Mouse (Mus musculus): ENCODE measurements at regions not wholly inside any gene's neighbourhood (a gene's known extent, or its start where the extent isn't known, plus 50 kb on each side); places are given as distances from the start of the nearest gene placed in this dataset.
"Not testable (repeated sequence)": the region's sequence is repeated elsewhere in the genome, so short reads cannot be mapped to it uniquely, and the experiment has no call there.

DNA sequence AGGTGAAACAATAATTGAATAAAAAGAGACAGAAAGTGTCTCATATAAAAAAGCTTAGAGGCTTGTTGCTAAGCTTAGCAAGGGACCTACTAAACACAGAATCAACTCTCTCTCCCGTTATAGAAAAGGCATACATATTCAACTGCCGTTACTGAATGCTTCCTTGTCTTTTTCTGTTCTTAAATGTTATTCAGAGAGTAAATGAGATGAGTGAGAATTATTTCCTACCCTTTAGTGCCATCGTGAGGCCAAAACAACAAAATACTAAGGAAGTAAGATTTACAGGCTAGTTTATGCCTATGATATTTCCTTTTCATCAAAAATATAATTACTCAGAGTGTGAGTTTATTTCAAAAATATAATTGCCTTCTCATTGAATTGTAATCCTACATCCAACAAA lies 686.6 kb upstream of the 1700008P02Rik start:
- DNase-seq (ENCODE audit: extremely low spot score, low read depth, low spot score) = no peak

DNA sequence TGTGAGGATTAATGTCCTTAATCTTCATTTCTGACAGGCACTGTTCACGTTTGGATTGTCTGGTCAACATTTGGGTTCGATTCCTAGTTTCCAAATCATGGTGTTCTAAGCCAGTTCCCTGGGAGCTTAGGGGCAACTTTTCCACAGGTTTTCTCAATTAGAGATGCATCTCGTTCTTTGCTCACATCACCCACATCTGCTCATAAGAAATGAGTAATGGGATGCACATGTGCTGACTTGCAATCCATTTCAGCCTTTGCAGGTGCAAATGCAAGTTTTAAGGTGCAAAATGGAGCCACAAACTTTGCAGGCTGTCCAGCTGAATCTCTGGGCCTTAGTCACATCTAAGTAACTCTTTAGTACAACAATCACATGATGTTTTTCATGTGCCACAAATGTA lies 678.3 kb upstream of the 1700008P02Rik start:
- DNase-seq (ENCODE audit: extremely low spot score, low read depth, low spot score) = peak; percentile 70

DNA sequence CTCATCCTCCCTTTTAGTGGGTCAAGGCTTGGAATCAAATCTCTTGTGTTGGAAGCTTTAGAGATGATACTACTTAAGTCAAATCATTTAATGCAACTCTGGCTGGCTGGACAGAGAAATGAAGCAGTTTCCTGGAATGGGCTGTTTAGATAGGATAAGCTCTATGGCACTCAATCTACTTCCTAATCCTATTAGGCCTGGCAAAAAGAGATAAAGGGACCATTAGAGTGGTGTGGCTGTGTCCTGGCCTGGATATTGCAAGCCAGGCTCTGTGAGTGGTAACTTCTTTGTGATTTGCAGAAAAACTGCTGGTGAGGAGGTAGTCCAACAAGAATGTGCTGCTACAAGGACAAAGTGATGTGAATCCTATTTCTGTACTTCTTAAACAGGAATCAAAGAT lies 670.8 kb upstream of the 1700008P02Rik start:
- DNase-seq (ENCODE audit: extremely low spot score, low read depth, low spot score) = no peak

DNA sequence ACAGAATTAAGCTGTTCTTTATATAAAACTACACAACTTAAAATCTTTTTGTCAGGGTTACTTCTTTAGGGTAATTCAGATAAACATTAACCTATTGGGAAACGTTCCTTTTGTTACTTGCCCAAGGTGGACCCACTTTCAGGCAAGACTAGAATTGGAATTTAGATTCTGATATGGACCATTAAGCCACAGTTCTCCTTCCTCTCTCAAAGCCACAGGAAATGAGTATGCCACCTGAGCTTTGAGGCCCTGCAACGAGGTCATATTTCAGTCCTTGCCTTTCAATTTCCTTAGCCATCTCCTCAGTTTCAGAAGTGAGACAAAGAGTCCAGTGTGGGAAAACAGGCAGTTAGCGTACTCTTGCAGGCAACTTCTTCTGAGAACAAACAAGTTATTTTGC lies 637.3 kb upstream of the 1700008P02Rik start:
- DNase-seq (ENCODE audit: extremely low spot score, low read depth, low spot score) = peak; percentile 72

DNA sequence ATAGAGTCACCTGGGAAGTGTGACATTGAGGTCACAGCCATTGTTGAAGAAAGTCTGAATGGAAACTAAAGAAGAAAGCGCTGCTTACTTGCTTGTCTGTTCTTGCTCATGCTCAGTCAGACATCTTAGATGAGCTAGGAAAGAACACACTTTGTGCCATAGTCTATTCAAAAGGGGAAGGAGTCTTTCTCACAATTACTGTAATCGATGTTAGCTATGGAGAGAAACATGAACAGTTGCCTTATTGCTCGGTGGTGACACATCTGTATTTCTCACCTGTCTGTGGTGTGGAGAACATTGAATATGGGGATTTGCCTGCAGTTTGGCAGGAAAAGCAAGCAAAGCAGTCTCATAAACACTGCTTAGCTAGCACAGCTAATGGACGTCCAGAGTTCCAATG lies 628.1 kb upstream of the 1700008P02Rik start:
- no peak for DNase-seq (ENCODE audit: extremely low spot score, low read depth, low spot score)

DNA sequence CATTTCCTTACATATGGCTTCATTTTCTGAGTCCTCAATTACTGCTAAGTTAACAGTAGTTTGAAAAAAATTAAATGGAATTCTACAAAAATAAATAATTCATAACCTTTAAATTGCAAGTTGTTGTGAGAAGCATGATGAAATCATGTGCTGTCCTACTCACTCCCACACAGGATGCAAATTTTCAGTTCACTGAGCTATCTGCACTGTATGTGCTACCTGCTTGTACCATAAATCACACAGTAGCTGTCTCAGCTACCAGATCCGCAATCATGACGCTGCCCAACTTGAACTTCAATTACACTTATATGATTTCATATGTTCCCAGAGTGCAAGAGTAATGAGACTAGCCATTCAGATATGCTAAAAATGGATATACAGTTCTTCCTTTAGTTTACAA lies 609.5 kb upstream of the 1700008P02Rik start:
- DNase-seq (ENCODE audit: extremely low spot score, low read depth, low spot score) = no peak

DNA sequence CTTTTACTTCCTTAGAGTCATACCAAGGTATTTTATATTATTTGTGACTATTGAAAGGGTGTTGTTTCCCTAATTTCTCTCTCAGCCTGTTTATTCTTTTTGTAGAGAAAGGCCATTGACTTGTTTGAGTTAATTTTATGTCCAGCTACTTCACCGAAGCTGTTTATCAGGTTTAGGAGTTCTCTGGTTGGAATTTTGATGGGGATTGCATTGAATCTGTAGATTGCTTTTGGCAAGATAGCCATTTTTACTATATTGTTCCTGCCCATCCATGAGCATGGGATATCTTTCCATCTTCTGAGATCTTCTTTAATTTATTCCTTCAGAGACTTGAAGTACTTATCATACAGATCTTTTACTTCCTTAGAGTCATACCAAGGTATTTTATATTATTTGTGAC lies 568.3 kb upstream of the 1700008P02Rik start:
- not testable (repeated sequence) for DNase-seq (ENCODE audit: extremely low spot score, low read depth, low spot score)

DNA sequence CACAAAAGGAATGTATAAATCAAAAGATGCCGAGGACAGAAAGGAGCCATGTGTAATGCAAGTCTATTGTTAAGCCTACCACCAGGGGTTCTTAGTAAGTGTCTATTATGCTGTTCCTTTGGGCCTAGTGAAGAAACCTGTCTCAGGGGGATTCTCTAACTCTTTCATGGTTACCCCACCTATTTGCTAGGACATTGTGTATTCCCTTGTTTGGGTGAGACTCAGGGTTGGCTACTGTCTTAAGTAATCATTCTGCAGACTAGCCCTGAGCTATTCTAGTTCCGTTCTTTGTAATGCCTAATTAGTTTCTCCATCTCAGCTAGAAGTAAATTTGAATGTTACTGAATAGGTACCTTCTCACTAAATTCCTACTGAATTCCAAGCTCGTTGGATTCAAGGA lies 546.4 kb upstream of the 1700008P02Rik start:
- DNase-seq (ENCODE audit: extremely low spot score, low read depth, low spot score) = no peak

DNA sequence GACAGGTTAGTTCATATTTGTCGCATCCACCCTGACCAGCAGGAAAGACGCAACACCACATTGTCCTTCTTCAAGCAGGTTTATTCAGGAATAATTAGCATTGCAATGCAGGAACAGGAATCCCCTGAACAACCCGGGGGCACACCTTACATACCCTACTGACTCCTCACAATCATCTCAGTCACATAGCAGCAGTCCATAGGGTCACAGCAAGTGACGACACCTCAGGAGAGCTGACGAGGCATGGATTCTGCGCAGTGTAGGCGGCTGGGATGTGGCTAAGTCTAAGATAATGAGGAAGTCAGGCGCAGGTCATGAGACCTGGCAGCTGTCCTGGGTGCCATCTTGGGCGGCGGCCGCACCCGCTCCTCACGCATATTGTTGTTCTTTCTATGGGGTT lies 518.8 kb upstream of the 1700008P02Rik start:
- no peak for DNase-seq (ENCODE audit: extremely low spot score, low read depth, low spot score)

DNA sequence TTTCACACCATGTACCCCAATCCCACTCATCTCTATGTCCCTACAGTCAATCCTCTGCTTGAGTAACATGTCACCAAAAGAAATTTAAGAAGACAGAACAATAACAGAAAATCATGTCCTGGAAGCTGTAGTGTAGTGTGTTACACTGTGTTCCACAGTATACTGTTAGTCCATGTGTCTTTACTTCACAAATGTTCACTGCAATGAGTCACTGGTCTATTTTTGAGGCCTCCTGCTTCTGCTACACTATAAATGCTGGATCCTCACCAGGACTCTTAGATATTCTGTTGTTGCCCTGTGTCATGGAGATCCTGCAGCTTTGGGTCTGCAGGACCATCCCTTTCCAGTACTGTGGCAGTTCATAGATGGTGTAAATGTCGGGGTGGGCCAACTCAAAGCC lies 514.5 kb upstream of the 1700008P02Rik start:
- DNase-seq (ENCODE audit: extremely low spot score, low read depth, low spot score) = no peak

Data from hindlimb bud, embryonic 11.5 days (tissue).